ENCODE assay signal across 9 mouse cellular contexts in genomic region chr6:91901505-91901904, GRCm38 (mm10). TPM values are rescaled to one million over a fixed set of nuclear protein-coding genes. Genes with fewer than 3 reads are reported as not detected.
DNase-seq lines count a peak whose midpoint lies in the region; ATAC-seq and TF ChIP-seq lines count a peak whose summit lies in the region.
"Had no signal": no experiment of that assay in that cellular context is flagged by ENCODE, and none has a peak within 500 bp of the region (broad histone marks: within the 10 kb centered on the region; RNA-seq: fewer than 3 reads in every experiment).

No protein-coding gene starts in this region.

- H3K9ac ChIP-seq in midbrain, postnatal 0 days (replicated peaks; ENCODE audit: low read length, poor library complexity, severe bottlenecking): no peak overlapping the region
- H3K9ac ChIP-seq: stomach, embryonic 15.5 days had no signal

- no peaks in the 10 kb centered on the region for H3K4me1 ChIP-seq in midbrain, postnatal 0 days (ENCODE audit: insufficient read depth, low read length)
- H3K4me1 ChIP-seq: stomach, embryonic 15.5 days had no signal

- H3K27ac ChIP-seq in gastrocnemius, adult 2 months: 0 out of 2 replicates have a peak overlapping the region, but pooled peaks have one; percentile 38
- H3K27ac ChIP-seq in midbrain, postnatal 0 days (ENCODE audit: low read depth, low read length): no peak overlapping the region
- H3K27ac ChIP-seq: stomach, embryonic 15.5 days had no signal

- no peaks in the 10 kb centered on the region for H3K27me3 ChIP-seq in midbrain, postnatal 0 days (ENCODE audit: insufficient read depth, low read length)
- H3K27me3 ChIP-seq: stomach, embryonic 15.5 days had no signal

- H3K4me3 ChIP-seq in gastrocnemius, adult 2 months: no peak overlapping the region; the same call in 1 of the 2 replicates
- no peak overlapping the region for H3K4me3 ChIP-seq in midbrain, postnatal 0 days (ENCODE audit: low read depth, low read length)
- H3K4me3 ChIP-seq: stomach, embryonic 15.5 days had no signal

- H3K4me2 ChIP-seq in midbrain, postnatal 0 days (ENCODE audit: low read depth, low read length, poor library complexity, severe bottlenecking): no peak overlapping the region
- H3K4me2 ChIP-seq: stomach, embryonic 15.5 days had no signal

- peak; percentile 88 for TF ChIP-seq CTCF in gastrocnemius, adult 2 months (IDR thresholded peaks at IDR 0.05)
- TF ChIP-seq CTCF in midbrain, postnatal 0 days (IDR thresholded peaks at IDR 0.05): peak; percentile 96

- H3K36me3 ChIP-seq in midbrain, postnatal 0 days (ENCODE audit: insufficient read depth, low read length): peaks cover 40% of the 10 kb centered on the region

- peak; percentile 11 for DNase-seq in 3134 (ENCODE audit: extremely low read depth, insufficient read length, low spot score)
- DNase-seq in cerebellum, postnatal 36 days: peak; percentile 70 to 76
- DNase-seq in gastrocnemius, adult 2 months: peak; percentile 81
- peak; percentile 41 to 51 for DNase-seq in left cerebral cortex, adult 8-10 months (ENCODE audit: low spot score in 2 of 2)
- DNase-seq in midbrain, postnatal 0 days (ENCODE audit: low spot score): peak; percentile 91
- peak; percentile 26 to 37 for DNase-seq in spleen, postnatal 36 days (ENCODE audit: low spot score in 2 of 2)

- intact Hi-C loops in gastrocnemius, adult 2 months (cut with DNase I): loop anchor here (1.0 to 5.0 kb wide), 2 partner anchors 165 to 366 kb away; no protein-coding TSS in a partner anchor

- 37% methylated on average over 5 of the region's 5 CpGs for WGBS in midbrain, postnatal 0 days

- peak; percentile 61 for ATAC-seq in activated CD4-positive, CD25-positive, alpha-beta regulatory T cell, adult 4 months
- ATAC-seq in inflammation-experienced regulatory T-cells, adult 6 months: peak; percentile 70
- ATAC-seq in midbrain, postnatal 0 days (ENCODE audit: low FRiP score): peak; percentile 47; the same call in 1 of the 2 replicates

- H3K9me3 ChIP-seq in midbrain, postnatal 0 days (ENCODE audit: low read length): no peaks in the 10 kb centered on the region
- H3K9me3 ChIP-seq: stomach, embryonic 15.5 days had no signal

RNA-seq across cellular contexts. Expression of gene 4930590J08Rik, which starts 1.1 kb away (rescaled TPM):
- 1 to 10 TPM in 1 of 2 experiments, under 1 TPM in 1; 0.24 to 1.3 TPM for polyA plus RNA-seq in activated CD4-positive, CD25-positive, alpha-beta regulatory T cell, adult 4 months (2017; shearing (Covaris generic))
- total RNA-seq in gastrocnemius, adult 2 months (2021): 1 to 10 TPM; 1.6 to 2.9 TPM
- under 1 TPM; 0.40 to 0.59 (median 0.59) TPM for polyA plus RNA-seq in inflammation-experienced regulatory T-cells, adult 6 months (2017; shearing (Covaris generic))
- 1 to 10 TPM; 1.9 to 3.4 (median 2.9) TPM for total RNA-seq in left cerebral cortex, adult 8-10 months (2022)
- 2.1 and 5.9 TPM in 2 replicates for total RNA-seq in midbrain, postnatal 0 days (2014; rRNA removed)
- 0.34 and 0.78 TPM in 2 replicates for polyA plus RNA-seq in midbrain, postnatal 0 days (2015; fragmentation: Nextera tagmentation; extraction: Ambion mirVana)

RNA-seq across cellular contexts. Expression of gene Ccdc174, which starts 23.7 kb away (rescaled TPM):
- polyA plus RNA-seq in activated CD4-positive, CD25-positive, alpha-beta regulatory T cell, adult 4 months (2017; shearing (Covaris generic)): 10 to 100 TPM; 50.8 to 53.6 TPM
- total RNA-seq in gastrocnemius, adult 2 months (2021): 10 to 100 TPM; 10.1 to 11.6 TPM
- polyA plus RNA-seq in inflammation-experienced regulatory T-cells, adult 6 months (2017; shearing (Covaris generic)): 10 to 100 TPM; 49.5 to 54.7 (median 50.6) TPM
- 10 to 100 TPM; 23.1 to 27.9 (median 24.8) TPM for total RNA-seq in left cerebral cortex, adult 8-10 months (2022)
- total RNA-seq in midbrain, postnatal 0 days (2014; rRNA removed): 12.5 and 14.8 TPM in 2 replicates
- 33.6 and 43.9 TPM in 2 replicates for polyA plus RNA-seq in midbrain, postnatal 0 days (2015; fragmentation: Nextera tagmentation; extraction: Ambion mirVana)

Comparison
In these comparisons a context has a peak if more than half of its experiments do, and no peak if none do; other contexts are left out.
1. DNase-seq: peak in every context shown above with its lines; median percentile 91 in midbrain, postnatal 0 days; 81 in gastrocnemius, adult 2 months; 73 in cerebellum, postnatal 36 days; 46 in left cerebral cortex, adult 8-10 months; 32 in spleen, postnatal 36 days; 11 in 3134.